Mouse (Mus musculus) ES-E14 (cell line): ENCODE results near the gene Snx4. TPM values are rescaled to one million over a fixed set of nuclear protein-coding genes. Genes with fewer than 3 reads are reported as not detected.

ENCODE experiments used
- DNase-seq: peaks from one replicate; pipeline ENCODE4 v3.0.0-alpha.2; 2013; ENCODE audit warnings: low read depth, low spot score
- H3K27ac ChIP-seq: 2 replicates; pipeline ENCODE4 v1.5.1; 2012; ENCODE audit warnings: low read depth, mild to moderate bottlenecking, low read length, moderate library complexity, mixed read lengths; ENCODE audit not compliant: poor library complexity, insufficient read depth, severe bottlenecking
- H3K36me3 ChIP-seq: 2 replicates; pipeline ENCODE4 v1.6.1; 2012; ENCODE audit warnings: mild to moderate bottlenecking, low read length, moderate library complexity, mixed read lengths; ENCODE audit not compliant: control insufficient read depth, poor library complexity, insufficient read depth, severe bottlenecking
- H3K4me1 ChIP-seq, 2 experiments: fragments of 150-350 bp in 1 of 2; sonication (generic) in 1 of 2; 2 replicates each; pipeline ENCODE4 v1.6.1; 2012; ENCODE audit warnings: low read length in 2 of 2, mild to moderate bottlenecking in 1 of 2, mixed read lengths in 1 of 2; ENCODE audit not compliant: control insufficient read depth in 2 of 2, insufficient read depth in 2 of 2, poor library complexity in 1 of 2
- H3K4me3 ChIP-seq, 2 experiments: fragments of 150-350 bp in 1 of 2; sonication (generic) in 1 of 2; 2 replicates each; pipeline ENCODE4 v1.5.1; 2012; ENCODE audit warnings: low read length in 2 of 2, low read depth in 1 of 2, mild to moderate bottlenecking in 1 of 2, mixed read lengths in 1 of 2; ENCODE audit not compliant: insufficient read depth in 1 of 2, poor library complexity in 1 of 2, severe bottlenecking in 1 of 2
- H3K9ac ChIP-seq: 2 replicates; pipeline ENCODE4 v1.6.1; 2012; ENCODE audit warnings: low read depth, mild to moderate bottlenecking, low read length, mixed read lengths; ENCODE audit not compliant: poor library complexity, insufficient read depth, severe bottlenecking
- H3K9me3 ChIP-seq: fragments of 150-350 bp; sonication (generic); 2 replicates; pipeline ENCODE4 v1.6.1; 2012; ENCODE audit warnings: low read depth, mild to moderate bottlenecking, low read length; ENCODE audit not compliant: control insufficient read depth, insufficient read depth
- CHD2 ChIP-seq: IDR thresholded peaks from 2 replicates; pipeline ENCODE4 v1.6.1; 2014; ENCODE audit warnings: mild to moderate bottlenecking, low read depth, low read length, inconsistent platforms
- HCFC1 ChIP-seq: IDR thresholded peaks from 2 replicates; pipeline ENCODE4 v1.6.1; 2012; ENCODE audit warnings: low read length, inconsistent platforms, borderline replicate concordance; ENCODE audit not compliant: insufficient read depth
- MAFK ChIP-seq: IDR thresholded peaks from 2 replicates; pipeline ENCODE4 v1.6.1; 2014; ENCODE audit warnings: mild to moderate bottlenecking, low read depth, low read length, inconsistent platforms; ENCODE audit not compliant: insufficient read depth
- ZC3H11A ChIP-seq: IDR thresholded peaks from 2 replicates; pipeline ENCODE4 v1.6.1; 2012; ENCODE audit warnings: low read depth, mild to moderate bottlenecking, inconsistent platforms, low read length, borderline replicate concordance
- ZNF384 ChIP-seq: IDR thresholded peaks from 2 replicates; pipeline ENCODE4 v1.6.1; 2012; ENCODE audit warnings: low read depth, low read length, inconsistent platforms
- in situ Hi-C, 2 experiments: fragments of 600-800 bp; cut with MboI; formaldehyde crosslinking; loops; one replicate each; pipeline ENCODE4 v1.15.1; 2025; ENCODE audit warnings: low sequenced_read_pairs in 2 of 2, inconsistent platforms in 1 of 2; ENCODE audit not compliant: unreplicated experiment in 2 of 2
- total RNA-seq: library from RNA; depleted of rRNA; stranded (reverse); fragments of 300-350 nt; gene quantifications from 2 replicates; pipeline ENCODE4 v1.2.3, GENCODE M21; 2012

Gene Snx4
- total RNA-seq, 1 experiment = 54.9 TPM

- Histone ChIP-seq H3K36me3 (no peaks in the 10 kb centered on the region), H3K9me3 (no peaks in the 10 kb centered on the region), H3K4me1 (peaks cover 0 to 2% of the 10 kb centered on the region in 2 experiments; a peak in 1 of 4 replicates), H3K9ac (no peak overlapping the region), H3K4me3 (no peak overlapping the region), H3K27ac (no peak overlapping the region)
- in situ Hi-C loops = loop anchor here (10.0 to 25.0 kb wide), 2 partner anchors 417 to 420 kb away; no protein-coding TSS in a partner anchor
- TF ChIP-seq MAFK (no peak), HCFC1 (no peak)
- no peak for DNase-seq
Observed at GRCm38 (mm10) chr16:33317646-33318045, 66.4 kb downstream of the Snx4 start.

DNA sequence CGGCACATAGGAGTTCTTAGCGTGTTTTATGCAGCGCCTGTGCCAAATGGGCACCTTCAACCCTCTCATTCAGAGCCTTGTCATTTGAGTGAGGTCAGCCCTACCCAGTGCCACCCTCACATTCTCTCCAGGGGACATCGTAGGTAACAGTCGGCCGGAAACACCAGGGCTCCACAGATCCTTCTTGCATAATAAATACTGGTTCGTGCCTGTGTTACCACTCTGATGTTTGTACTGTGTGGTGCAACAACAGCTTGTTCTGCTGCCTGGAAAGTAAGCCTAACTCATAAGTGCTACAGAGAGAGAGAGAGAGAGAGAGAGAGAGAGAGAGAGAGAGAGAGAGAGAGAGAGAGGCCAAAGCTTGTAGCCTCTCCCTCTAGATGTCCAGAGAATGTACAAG lies 66.8 kb downstream of the Snx4 start:
- Histone ChIP-seq H3K4me1 (peaks cover 0 to 2% of the 10 kb centered on the region in 2 experiments; a peak in 1 of 4 replicates), H3K9ac (no peak overlapping the region), H3K4me3 (no peak overlapping the region), H3K27ac (no peak overlapping the region), H3K9me3 (no peaks in the 10 kb centered on the region), H3K36me3 (no peaks in the 10 kb centered on the region)
- TF ChIP-seq HCFC1 = no peak
- TF ChIP-seq ZC3H11A = no peak
- TF ChIP-seq CHD2 = no peak
- no peak for DNase-seq
- in situ Hi-C loops = loop anchor here (10.0 to 25.0 kb wide), 2 partner anchors 417 to 419 kb away; no protein-coding TSS in a partner anchor

GRCm38 (mm10) chr16:33325704-33326455 lies 74.6 kb downstream of the Snx4 start:
- Histone ChIP-seq H3K9ac (no peak overlapping the region), H3K4me3 (no peak overlapping the region), H3K27ac (no peak overlapping the region), H3K36me3 (no peaks in the 10 kb centered on the region), H3K9me3 (no peaks in the 10 kb centered on the region), H3K4me1 (peaks cover 0 to 2% of the 10 kb centered on the region in 2 experiments; a peak in 1 of 4 replicates)
- in situ Hi-C loops = no loop called here
- DNase-seq = no peak
- TF ChIP-seq MAFK = no peak
- no peak for TF ChIP-seq ZNF384
- no peak for TF ChIP-seq ZC3H11A
- no peak for TF ChIP-seq CHD2
- TF ChIP-seq HCFC1 = no peak

DNA sequence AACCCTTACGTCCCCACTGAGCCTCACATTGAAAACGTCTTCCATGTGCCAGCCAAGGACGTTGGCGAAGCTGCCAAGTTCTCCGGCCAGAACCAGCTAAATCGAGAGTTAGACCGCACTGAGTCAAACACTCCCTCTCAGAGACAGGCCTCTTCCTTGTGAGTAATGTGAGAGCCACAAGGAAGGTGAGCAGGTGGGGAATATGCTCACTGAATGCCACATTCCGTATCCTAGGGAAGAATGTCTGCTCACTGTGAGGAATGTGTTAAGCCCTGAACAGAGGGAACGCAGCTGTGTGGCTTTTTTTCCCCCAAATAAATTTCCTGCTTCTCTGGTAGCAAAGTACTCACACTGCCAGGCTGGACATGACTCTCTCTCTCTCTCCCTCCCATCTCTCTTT lies 75.3 kb downstream of the Snx4 start:
- no peak overlapping the region for H3K9ac ChIP-seq
- H3K36me3 ChIP-seq = no peaks in the 10 kb centered on the region
- H3K4me1 ChIP-seq = peaks cover 0 to 2% of the 10 kb centered on the region in 2 experiments; a peak in 1 of 4 replicates
- no peaks in the 10 kb centered on the region for H3K9me3 ChIP-seq
- no peak overlapping the region for H3K27ac ChIP-seq
- in situ Hi-C loops = no loop called here
- TF ChIP-seq CHD2 = no peak
- peak; percentile 49; the same call in 1 of the 2 replicates for TF ChIP-seq ZNF384
- DNase-seq = no peak
- H3K4me3 ChIP-seq = no peak overlapping the region

- no peak for DNase-seq
- Histone ChIP-seq H3K4me3 (no peak overlapping the region), H3K9ac (no peak overlapping the region), H3K4me1 (peaks cover 0 to 2% of the 10 kb centered on the region in 2 experiments; a peak in 1 of 4 replicates), H3K27ac (no peak overlapping the region), H3K36me3 (no peaks in the 10 kb centered on the region), H3K9me3 (no peaks in the 10 kb centered on the region)
- TF ChIP-seq ZNF384 (no peak), MAFK (no peak), ZC3H11A (no peak), HCFC1 (no peak), CHD2 (no peak)
- in situ Hi-C loops = no loop called here
Observed at GRCm38 (mm10) chr16:33327101-33327500, 75.9 kb downstream of the Snx4 start.
